Mouse (Mus musculus) kidney, postnatal 10 days (tissue): ENCODE data around the gene Myo1a.
A peak's percentile ranks its signal among the peaks of the same experiment; 100 is the strongest.
"Not testable (repeated sequence)": the region's sequence is repeated elsewhere in the genome, so short reads cannot be mapped to it uniquely, and the experiment has no call there.

Experiments used
- DNase-seq: peaks from one replicate; pipeline ENCODE4 v3.0.0; 2021; ENCODE audit warnings: mixed read lengths

The Myo1a gene

GRCm38 (mm10) chr10:127704766-127705220 is at the start of gene Myo1a:
TSS of gene Myo1a (plus strand) at chr10:127705170.
- DNase-seq = no peak

GRCm38 (mm10) chr10:127657617-127658016 is 47.4 kb upstream of the Myo1a start:
- not testable (repeated sequence) for DNase-seq

GRCm38 (mm10) chr10:127658076-127658475 is 46.9 kb upstream of the Myo1a start:
- DNase-seq = no peak

- no peak for DNase-seq
Observed at GRCm38 (mm10) chr10:127659551-127659950, 45.4 kb upstream of the Myo1a start.

- DNase-seq = peak; percentile 64
Observed at GRCm38 (mm10) chr10:127661291-127661914, 43.6 kb upstream of the Myo1a start.

GRCm38 (mm10) chr10:127661915-127662663 is 42.9 kb upstream of the Myo1a start:
- peak; percentile 88 for DNase-seq

GRCm38 (mm10) chr10:127662666-127663253 is 42.2 kb upstream of the Myo1a start:
- peak; percentile 69 for DNase-seq

GRCm38 (mm10) chr10:127663590-127663989 is 41.4 kb upstream of the Myo1a start:
- no peak for DNase-seq

- DNase-seq = no peak
Observed at GRCm38 (mm10) chr10:127664166-127664565, 40.8 kb upstream of the Myo1a start.

GRCm38 (mm10) chr10:127664891-127665290 is 40.1 kb upstream of the Myo1a start:
- DNase-seq = no peak

- no peak for DNase-seq
Observed at GRCm38 (mm10) chr10:127665366-127666181, 39.4 kb upstream of the Myo1a start.

- peak; percentile 93 for DNase-seq
Observed at GRCm38 (mm10) chr10:127666501-127667268, 38.3 kb upstream of the Myo1a start, which contains the start of gene Nemp1. TSS of gene Nemp1 (plus strand) at chr10:127666901.

- peak; percentile 95 for DNase-seq
Observed at GRCm38 (mm10) chr10:127667269-127668092, 37.5 kb upstream of the Myo1a start.

- peak; percentile 93 for DNase-seq
Observed at GRCm38 (mm10) chr10:127668093-127669050, 36.6 kb upstream of the Myo1a start, which contains the start of gene Nab2. TSS of gene Nab2 (minus strand) at chr10:127668568.

GRCm38 (mm10) chr10:127669170-127669569 is 35.8 kb upstream of the Myo1a start:
- peak; percentile 67 for DNase-seq

GRCm38 (mm10) chr10:127670185-127670584 is 34.8 kb upstream of the Myo1a start:
- DNase-seq = no peak

- no peak for DNase-seq
Observed at GRCm38 (mm10) chr10:127671276-127671675, 33.7 kb upstream of the Myo1a start.

GRCm38 (mm10) chr10:127674046-127674655 is 30.8 kb upstream of the Myo1a start:
- no peak for DNase-seq

GRCm38 (mm10) chr10:127674794-127675522 is 30.0 kb upstream of the Myo1a start:
- DNase-seq = peak; percentile 94
